Mouse (Mus musculus) heart, embryonic 10.5 days (tissue): ENCODE results near the gene Kcnn1. TPM values are rescaled to one million over a fixed set of nuclear protein-coding genes. Genes with fewer than 3 reads are reported as not detected.
"Not testable (repeated sequence)": the region's sequence is repeated elsewhere in the genome, so short reads cannot be mapped to it uniquely, and the experiment has no call there.

Source experiments
- DNase-seq: peaks from one replicate; pipeline ENCODE4 v3.0.0-alpha.2; 2017; ENCODE audit warnings: low spot score
- H3K27ac ChIP-seq: fragments of 300-500 bp; sonication (generic); 2 replicates; pipeline ENCODE4 v1.5.1; 2016; ENCODE audit warnings: mild to moderate bottlenecking
- H3K27me3 ChIP-seq: fragments of 300-500 bp; sonication (generic); 2 replicates; pipeline ENCODE4 v1.6.1; 2016; ENCODE audit warnings: mild to moderate bottlenecking; ENCODE audit not compliant: poor library complexity, insufficient read depth, severe bottlenecking
- H3K36me3 ChIP-seq: fragments of 300-500 bp; sonication (generic); 2 replicates; pipeline ENCODE4 v1.6.1; 2016; ENCODE audit warnings: mild to moderate bottlenecking, moderate library complexity
- H3K4me1 ChIP-seq: fragments of 300-500 bp; sonication (generic); 2 replicates; pipeline ENCODE4 v1.6.1; 2016; ENCODE audit warnings: mild to moderate bottlenecking
- H3K4me3 ChIP-seq: fragments of 300-500 bp; sonication (generic); 2 replicates; pipeline ENCODE4 v1.5.1; 2016; ENCODE audit warnings: mild to moderate bottlenecking, moderate library complexity
- H3K9me3 ChIP-seq: fragments of 300-500 bp; sonication (generic); 2 replicates; pipeline ENCODE4 v1.6.1; 2016; ENCODE audit warnings: mild to moderate bottlenecking, moderate library complexity
- WGBS: fragments of 180-500 bp; shearing (Covaris S2); methylation state at CpG from one replicate; pipeline ENCODE4 v1.1.7; 2016; 5-methylcytosine and 5-hydroxymethylcytosine counted together
- polyA plus RNA-seq: library from polyadenylated mRNA; unstranded; fragments of >200 nt; fragmentation: Nextera tagmentation; extraction: Ambion mirVana; gene quantifications from 2 replicates; pipeline ENCODE4 v1.2.1, GENCODE M21; 2016

The Kcnn1 gene
- polyA plus RNA-seq, 1 experiment from 2014 or later, result 1.6 TPM

GRCm38 (mm10) chr8:70827010-70827409, 36.0 kb downstream of the Kcnn1 start:
- no peak for DNase-seq
- Histone ChIP-seq H3K27me3 (peaks cover 14% of the 10 kb centered on the region; the same call in 1 of the 2 replicates), H3K4me1 (peaks cover 5% of the 10 kb centered on the region; the same call in 1 of the 2 replicates), H3K4me3 (no peak overlapping the region), H3K27ac (no peak overlapping the region), H3K36me3 (no peaks in the 10 kb centered on the region), H3K9me3 (no peaks in the 10 kb centered on the region)
- WGBS, result 99% methylated on average over 2 of the region's 2 CpGs

DNA sequence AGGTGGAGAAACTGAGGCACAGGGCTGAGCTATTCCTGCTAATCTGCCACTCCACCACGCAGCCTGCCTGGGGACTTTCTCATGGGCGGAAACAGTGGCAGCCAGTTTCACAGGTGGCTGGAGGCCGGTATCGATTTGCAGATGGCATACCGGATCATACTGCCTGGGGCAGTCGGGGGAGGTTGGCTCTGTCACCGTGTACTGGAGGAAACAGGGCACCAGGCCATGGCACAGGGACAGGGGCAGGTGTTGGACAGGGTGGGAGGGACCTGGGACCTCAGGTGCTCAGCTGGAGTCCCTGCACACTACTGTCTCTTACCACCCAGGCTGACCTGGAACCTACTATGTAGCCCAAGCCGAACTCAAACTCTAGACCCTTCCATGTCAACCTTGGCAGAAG, 37.2 kb downstream of the Kcnn1 start:
- Histone ChIP-seq H3K27me3 (peaks cover 26% of the 10 kb centered on the region), H3K4me3 (no peak overlapping the region), H3K36me3 (no peaks in the 10 kb centered on the region), H3K27ac (no peak overlapping the region), H3K9me3 (no peaks in the 10 kb centered on the region), H3K4me1 (peaks cover 5% of the 10 kb centered on the region; the same call in 1 of the 2 replicates)
- WGBS, result 78% methylated on average over 8 of the region's 8 CpGs
- no peak for DNase-seq

- Histone ChIP-seq H3K9me3 (peaks cover 5% of the 10 kb centered on the region; the same call in 1 of the 2 replicates), H3K4me3 (no peak overlapping the region), H3K4me1 (peaks cover 9% of the 10 kb centered on the region), H3K27ac (no peak overlapping the region), H3K36me3 (no peaks in the 10 kb centered on the region), H3K27me3 (peaks cover 42% of the 10 kb centered on the region)
- DNase-seq, result no peak
- WGBS, result 80% methylated on average over 7 of the region's 7 CpGs
Observed at GRCm38 (mm10) chr8:70823802-70824201, 39.3 kb downstream of the Kcnn1 start.

- peaks cover 49% of the 10 kb centered on the region for H3K27me3 ChIP-seq
- not testable (repeated sequence) for H3K36me3 ChIP-seq, DNase-seq, H3K4me1 ChIP-seq, H3K27ac ChIP-seq, H3K9me3 ChIP-seq, H3K4me3 ChIP-seq
- WGBS, result 77% methylated on average over 3 of the region's 3 CpGs
Observed at GRCm38 (mm10) chr8:70822594-70822993, 40.5 kb downstream of the Kcnn1 start.

GRCm38 (mm10) chr8:70821992-70822391, 41.1 kb downstream of the Kcnn1 start:
- 44% methylated on average over 11 of the region's 11 CpGs for WGBS
- H3K36me3 ChIP-seq, result no peaks in the 10 kb centered on the region
- no peak for DNase-seq
- H3K27ac ChIP-seq, result no peak overlapping the region
- H3K27me3 ChIP-seq, result peaks cover 55% of the 10 kb centered on the region
- peaks cover 12% of the 10 kb centered on the region for H3K4me1 ChIP-seq
- peaks cover 7% of the 10 kb centered on the region; the same call in 1 of the 2 replicates for H3K9me3 ChIP-seq
- no peak overlapping the region for H3K4me3 ChIP-seq

DNA sequence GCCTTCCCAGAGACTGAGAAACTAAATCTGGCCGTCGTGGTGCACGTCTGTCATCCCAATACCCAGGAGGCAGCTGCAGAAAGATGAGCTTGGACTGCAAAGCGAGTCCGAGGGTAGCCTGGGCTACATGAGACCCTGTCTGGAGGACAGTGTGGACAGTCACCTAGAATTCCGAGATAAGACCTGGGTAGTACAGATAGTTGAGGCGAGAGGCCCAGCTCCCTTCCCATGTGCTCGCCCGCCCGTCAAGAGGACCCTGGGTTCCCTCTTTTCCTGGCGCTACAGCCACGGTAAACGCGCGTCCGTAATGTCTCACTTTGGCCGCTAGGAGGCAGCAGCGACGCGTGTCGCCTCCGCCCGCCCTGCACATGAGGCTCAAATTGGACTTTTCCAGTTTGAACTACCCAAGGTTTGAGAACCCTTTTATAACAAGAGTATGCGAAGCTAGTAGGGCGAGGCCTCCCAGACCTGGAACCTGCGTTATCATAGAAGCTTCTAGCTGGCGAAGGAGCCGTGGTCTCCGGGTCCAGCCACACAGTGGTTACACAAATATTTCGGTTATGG, 41.6 kb downstream of the Kcnn1 start:
- peaks cover 60% of the 10 kb centered on the region for H3K27me3 ChIP-seq
- H3K36me3 ChIP-seq, result no peaks in the 10 kb centered on the region
- WGBS, result 15% methylated on average over 30 of the region's 30 CpGs
- DNase-seq, result no peak
- H3K27ac ChIP-seq, result no peak overlapping the region
- no peak overlapping the region for H3K4me3 ChIP-seq
- H3K4me1 ChIP-seq, result peaks cover 17% of the 10 kb centered on the region
- peaks cover 7% of the 10 kb centered on the region; the same call in 1 of the 2 replicates for H3K9me3 ChIP-seq

- peak overlapping the region; percentile 36 for H3K4me3 ChIP-seq
- DNase-seq, result no peak
- no peaks in the 10 kb centered on the region for H3K36me3 ChIP-seq
- 2% methylated on average over 31 of the region's 31 CpGs for WGBS
- H3K27me3 ChIP-seq, result peaks cover 72% of the 10 kb centered on the region
- H3K27ac ChIP-seq, result 0 out of 2 replicates have a peak overlapping the region, but pooled peaks have one; percentile 8
- peaks cover 7% of the 10 kb centered on the region; the same call in 1 of the 2 replicates for H3K9me3 ChIP-seq
- peaks cover 19% of the 10 kb centered on the region for H3K4me1 ChIP-seq
Observed at GRCm38 (mm10) chr8:70820101-70820935, 42.7 kb downstream of the Kcnn1 start.

DNA sequence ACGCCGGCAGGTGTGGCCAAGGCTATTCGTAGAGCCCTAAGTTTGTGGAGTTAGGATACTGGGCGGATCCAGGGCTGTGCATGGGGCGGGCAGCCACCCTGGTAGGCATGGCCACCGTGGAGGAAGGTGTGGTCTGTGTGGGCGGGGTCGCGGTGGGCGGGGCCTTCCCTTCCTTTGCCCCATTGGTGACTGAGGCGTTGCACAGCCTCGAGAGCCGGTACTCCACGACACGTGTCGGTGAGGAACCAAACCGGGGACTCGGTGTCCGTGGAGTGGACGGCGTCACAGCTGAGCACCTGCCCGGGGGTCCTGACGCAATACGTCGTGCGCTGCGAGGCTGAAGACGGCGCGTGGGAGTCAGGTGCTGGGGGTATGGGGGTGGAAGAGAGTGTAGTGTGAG, 46.4 kb downstream of the Kcnn1 start:
- peak; percentile 92 for DNase-seq
- no peaks in the 10 kb centered on the region for H3K36me3 ChIP-seq
- peak overlapping the region; percentile 46 for H3K4me3 ChIP-seq
- H3K27ac ChIP-seq, result no peak overlapping the region; the same call in 1 of the 2 replicates
- peaks cover 83% of the 10 kb centered on the region for H3K27me3 ChIP-seq
- H3K9me3 ChIP-seq, result peaks cover 7% of the 10 kb centered on the region; the same call in 1 of the 2 replicates
- 8% methylated on average over 30 of the region's 30 CpGs for WGBS
- peaks cover 22% of the 10 kb centered on the region for H3K4me1 ChIP-seq

GRCm38 (mm10) chr8:70812885-70813284, 50.2 kb downstream of the Kcnn1 start:
- peaks cover 81% of the 10 kb centered on the region for H3K27me3 ChIP-seq

DNA sequence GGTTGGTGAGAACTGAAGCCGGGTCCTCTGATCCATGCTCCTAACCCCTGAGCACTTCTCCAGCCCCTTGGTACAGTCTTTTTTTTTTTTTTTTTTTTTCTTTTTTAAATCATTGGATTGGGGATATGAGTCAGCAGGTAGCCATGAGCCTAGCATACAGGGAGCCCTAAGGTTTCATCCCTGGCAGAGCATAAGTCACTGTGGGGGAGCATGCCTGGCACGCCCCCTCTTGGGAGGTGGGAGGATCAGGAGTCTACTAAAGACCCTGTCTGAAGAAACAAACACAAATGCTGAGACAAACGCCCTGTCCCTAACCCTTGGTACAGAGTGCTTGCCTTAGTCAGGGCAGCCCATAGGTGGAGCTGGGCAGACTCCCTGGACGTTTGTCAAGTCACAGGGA, 51.0 kb downstream of the Kcnn1 start:
- peaks cover 24% of the 10 kb centered on the region for H3K4me1 ChIP-seq
- peaks cover 79% of the 10 kb centered on the region for H3K27me3 ChIP-seq
- no peaks in the 10 kb centered on the region for H3K36me3 ChIP-seq
- no peak for DNase-seq
- no peaks in the 10 kb centered on the region for H3K9me3 ChIP-seq
- 38% methylated on average over 4 of the region's 4 CpGs for WGBS
- no peak overlapping the region for H3K27ac ChIP-seq
- no peak overlapping the region for H3K4me3 ChIP-seq

More at GRCm38 (mm10) chr8:70812885-70813284, 50.2 kb downstream of the Kcnn1 start:
- Histone ChIP-seq H3K4me3 (no peak overlapping the region), H3K27ac (no peak overlapping the region), H3K36me3 (no peaks in the 10 kb centered on the region), H3K4me1 (peaks cover 26% of the 10 kb centered on the region), H3K9me3 (no peaks in the 10 kb centered on the region)
- 62% methylated on average over 4 of the region's 4 CpGs for WGBS
- no peak for DNase-seq

DNA sequence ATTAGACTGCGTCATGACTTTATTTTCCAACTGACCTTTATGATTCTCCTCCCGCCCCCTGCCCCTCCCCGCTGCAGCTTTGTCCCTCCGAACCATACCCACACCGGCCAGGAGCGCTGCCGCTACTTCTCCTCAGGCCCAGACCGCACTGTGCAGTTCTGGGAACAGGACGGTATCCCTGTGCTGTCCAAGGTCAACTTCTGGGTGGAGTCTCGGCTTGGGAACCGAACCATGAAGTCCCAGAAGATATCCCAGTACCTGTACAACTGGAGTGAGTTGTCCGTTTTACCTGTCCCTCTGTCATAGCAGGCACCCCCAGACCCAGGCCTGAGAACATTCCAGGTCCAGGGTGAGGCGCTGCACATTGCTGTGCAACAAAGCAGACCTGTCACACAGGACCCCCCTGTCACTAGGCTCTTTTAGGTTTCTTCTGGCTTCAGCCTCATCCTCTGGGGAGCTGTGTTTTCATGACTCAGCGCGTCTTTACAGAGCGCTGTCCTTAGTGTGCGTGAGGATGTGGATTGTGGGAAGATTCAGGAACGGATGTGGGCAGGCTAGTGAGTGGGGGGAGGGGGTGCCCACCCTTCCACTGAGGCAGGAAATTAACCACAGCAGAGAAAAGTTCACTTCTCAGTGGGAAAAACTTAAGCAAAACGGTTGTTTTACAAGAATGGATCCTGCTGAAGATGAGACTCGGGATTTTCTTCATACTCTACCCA, 51.9 kb downstream of the Kcnn1 start:
- H3K36me3 ChIP-seq, result no peaks in the 10 kb centered on the region
- no peak overlapping the region for H3K27ac ChIP-seq

DNA sequence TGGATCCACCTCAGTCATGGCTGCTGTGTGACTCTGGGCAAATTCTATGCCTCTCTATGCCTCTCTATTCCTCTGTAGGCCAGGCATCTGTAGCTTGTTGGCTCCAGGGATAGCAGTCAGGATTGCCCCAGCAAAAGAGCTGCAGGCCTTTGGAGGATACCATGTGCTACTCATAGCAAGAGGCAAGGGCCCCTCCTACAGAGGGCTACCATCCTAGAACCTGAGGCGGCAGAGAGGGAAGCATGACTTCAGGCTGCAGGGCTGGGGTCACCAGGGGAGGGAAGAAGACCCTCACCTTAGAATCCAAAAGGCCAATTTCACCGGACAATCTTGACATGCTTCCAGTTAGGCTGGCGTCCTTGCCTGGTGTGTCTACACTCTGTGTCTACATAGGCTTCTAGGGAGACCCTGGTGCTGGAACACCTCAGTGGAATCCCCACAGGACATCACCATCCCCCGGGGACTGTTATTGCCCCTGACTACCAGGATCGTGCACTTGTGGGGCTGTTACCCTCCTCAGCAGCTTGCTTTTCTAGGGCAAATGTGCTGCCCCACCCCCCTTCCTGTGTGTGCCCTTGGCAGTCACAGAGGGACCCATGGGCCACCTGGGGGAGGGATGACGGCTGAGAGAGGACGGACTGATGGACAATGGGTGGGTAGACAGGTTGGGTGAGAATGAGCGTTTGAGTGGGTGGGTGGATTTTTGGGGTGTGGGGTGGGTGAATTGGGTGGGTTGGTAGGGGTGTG, 53.9 kb downstream of the Kcnn1 start:
- Histone ChIP-seq H3K27me3 (peaks cover 76% of the 10 kb centered on the region), H3K4me3 (no peak overlapping the region), H3K36me3 (no peaks in the 10 kb centered on the region), H3K9me3 (no peaks in the 10 kb centered on the region), H3K27ac (no peak overlapping the region), H3K4me1 (peaks cover 24% of the 10 kb centered on the region)
- DNase-seq, result no peak
- 71% methylated on average over 8 of the region's 8 CpGs for WGBS

More for the DNA sequence above, 51.9 kb downstream of the Kcnn1 start:
- H3K4me3 ChIP-seq, result no peak overlapping the region
- DNase-seq, result no peak
- H3K27me3 ChIP-seq, result peaks cover 79% of the 10 kb centered on the region
- 65% methylated on average over 20 of the region's 20 CpGs for whole genome bisulfite sequencing
- peaks cover 17% of the 10 kb centered on the region for H3K4me1 ChIP-seq
- no peaks in the 10 kb centered on the region for H3K9me3 ChIP-seq
